Mouse (Mus musculus) R1 (cell line): ENCODE measurements around the gene Lamp1.

Source experiments
- DNase-seq: peaks from one replicate; pipeline ENCODE4 v3.0.0-alpha.2; 2018; ENCODE audit warnings: low read depth, low spot score

The Lamp1 gene

GRCm38 (mm10) chr8:13162098-13162497 lies 3.1 kb downstream of the Lamp1 start:
- no peak for DNase-seq

GRCm38 (mm10) chr8:13163563-13163962 lies 4.6 kb downstream of the Lamp1 start:
- DNase-seq, result no peak

GRCm38 (mm10) chr8:13164361-13164760 lies 5.4 kb downstream of the Lamp1 start:
- DNase-seq, result no peak

- DNase-seq, result no peak
Observed at GRCm38 (mm10) chr8:13170510-13170909, 11.5 kb downstream of the Lamp1 start.

GRCm38 (mm10) chr8:13174305-13174704 lies 15.3 kb downstream of the Lamp1 start:
- no peak for DNase-seq

- DNase-seq, result no peak
Observed at GRCm38 (mm10) chr8:13174811-13175210, 15.8 kb downstream of the Lamp1 start.

- no peak for DNase-seq
Observed at GRCm38 (mm10) chr8:13175650-13176049, 16.7 kb downstream of the Lamp1 start.

GRCm38 (mm10) chr8:13177173-13177852 lies 18.4 kb downstream of the Lamp1 start:
- DNase-seq, result no peak

GRCm38 (mm10) chr8:13178137-13178536 lies 19.2 kb downstream of the Lamp1 start:
- no peak for DNase-seq

- no peak for DNase-seq
Observed at GRCm38 (mm10) chr8:13179482-13179881, 20.5 kb downstream of the Lamp1 start.

GRCm38 (mm10) chr8:13179948-13180347 lies 21.0 kb downstream of the Lamp1 start:
- no peak for DNase-seq

- DNase-seq, result no peak
Observed at GRCm38 (mm10) chr8:13180408-13180807, 21.4 kb downstream of the Lamp1 start.

GRCm38 (mm10) chr8:13180911-13181690 lies 22.1 kb downstream of the Lamp1 start:
- no peak for DNase-seq

- DNase-seq, result no peak
Observed at GRCm38 (mm10) chr8:13181691-13181976, 22.7 kb downstream of the Lamp1 start.

GRCm38 (mm10) chr8:13186819-13187218 lies 27.9 kb downstream of the Lamp1 start:
- no peak for DNase-seq

- DNase-seq, result no peak
Observed at GRCm38 (mm10) chr8:13187229-13187628, 28.3 kb downstream of the Lamp1 start.

- DNase-seq, result no peak
Observed at GRCm38 (mm10) chr8:13187638-13188037, 28.7 kb downstream of the Lamp1 start.

- no peak for DNase-seq
Observed at GRCm38 (mm10) chr8:13188052-13188555, 29.1 kb downstream of the Lamp1 start.

- peak; percentile 53 for DNase-seq
Observed at GRCm38 (mm10) chr8:13188857-13189256, 29.9 kb downstream of the Lamp1 start.

- no peak for DNase-seq
Observed at GRCm38 (mm10) chr8:13190235-13190634, 31.3 kb downstream of the Lamp1 start.

GRCm38 (mm10) chr8:13194818-13195217 lies 35.9 kb downstream of the Lamp1 start:
- peak; percentile 61 for DNase-seq

- DNase-seq, result no peak
Observed at GRCm38 (mm10) chr8:13197493-13197892, 38.5 kb downstream of the Lamp1 start.
